Mouse (Mus musculus): ENCODE data around the gene Vmn2r5.
"Not testable (repeated sequence)": the region's sequence is repeated elsewhere in the genome, so short reads cannot be mapped to it uniquely, and the experiment has no call there.

The Vmn2r5 gene

GRCm38 (mm10) chr3:64509742-64510141 is at the start of gene Vmn2r5:
Vmn2r5 (minus strand) TSS chr3:64509842.
- DNase-seq (ENCODE audit: low read depth, low spot score), result not testable (repeated sequence)

DNA sequence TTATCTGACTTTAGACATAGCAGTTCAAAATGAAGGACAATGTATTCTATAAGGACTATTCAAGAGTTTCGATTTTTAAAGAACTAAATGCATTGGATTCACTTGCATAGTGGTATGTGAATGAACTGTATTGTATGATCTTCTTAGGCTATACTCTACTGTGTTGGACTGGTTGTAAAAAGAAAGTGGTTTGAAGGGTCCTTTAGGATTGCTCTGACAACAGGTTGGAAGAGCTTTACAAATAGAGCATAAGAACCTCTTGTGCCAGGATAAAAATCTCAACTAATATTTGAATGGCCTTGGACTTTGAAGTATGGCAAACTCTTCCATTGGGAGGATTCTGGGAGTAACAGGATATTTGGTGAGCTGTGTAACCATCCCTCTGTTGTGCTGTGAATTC is 13.9 kb upstream of the Vmn2r5 start:
- not testable (repeated sequence) for DNase-seq (ENCODE audit: low read depth, low spot score)
